In the genomic region with DNA sequence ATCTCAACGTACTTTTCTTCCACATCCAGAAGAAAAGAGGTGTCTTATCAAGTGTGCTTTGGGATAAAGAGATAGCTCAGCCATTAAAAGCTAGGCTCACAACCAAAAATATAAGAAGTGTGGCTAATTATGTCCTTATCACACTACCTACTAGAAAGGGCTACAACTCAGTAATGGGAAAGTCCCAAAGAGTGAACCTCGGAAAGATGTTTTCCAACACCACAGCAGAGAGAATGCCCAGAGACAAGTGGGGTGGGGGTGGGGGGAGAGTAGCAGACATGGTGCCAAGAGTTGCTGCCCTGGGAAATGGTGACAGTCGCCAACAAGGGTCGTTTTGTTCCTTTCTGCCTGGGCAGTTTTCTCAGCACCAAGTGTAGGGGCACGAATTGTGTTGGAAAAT, we compare ENCODE assay signal across 21 mouse cellular contexts. TPM values are rescaled to one million over a fixed set of nuclear protein-coding genes. Genes with fewer than 3 reads are reported as not detected.
DNase-seq lines count a peak whose midpoint lies in the region; ATAC-seq lines count a peak whose summit lies in the region.
"Had no signal": no experiment of that assay in that cellular context is flagged by ENCODE, and none has a peak within 500 bp of the region (broad histone marks: within the 10 kb centered on the region; RNA-seq: fewer than 3 reads in every experiment).

No protein-coding gene starts in this region.

- no peak overlapping the region for H3K4me2 ChIP-seq in kidney, embryonic 14.5 days (replicated peaks; ENCODE audit: low read depth, low read length)
- H3K4me2 ChIP-seq: forebrain, embryonic 13.5 days; heart, embryonic 11.5 days; hindbrain, embryonic 12.5 days; hindbrain, embryonic 15.5 days had no signal

- H3K9me3 ChIP-seq in kidney, embryonic 14.5 days (ENCODE audit: control insufficient read depth, low read length) = no peaks in the 10 kb centered on the region
- no peaks in the 10 kb centered on the region for H3K9me3 ChIP-seq in limb, embryonic 10.5 days (replicated peaks)
- H3K9me3 ChIP-seq: forebrain, embryonic 10.5 days; forebrain, embryonic 13.5 days; hindbrain, embryonic 12.5 days; hindbrain, embryonic 15.5 days had no signal

- H3K36me3 ChIP-seq in kidney, embryonic 14.5 days (ENCODE audit: control insufficient read depth, insufficient read depth, low read length) = no peaks in the 10 kb centered on the region
- no peaks in the 10 kb centered on the region for H3K36me3 ChIP-seq in limb, embryonic 10.5 days
- H3K36me3 ChIP-seq: forebrain, embryonic 10.5 days; hindbrain, embryonic 12.5 days; hindbrain, embryonic 15.5 days had no signal

- peak; percentile 16 for DNase-seq in CD4-positive helper T cell, adult 2 months (ENCODE audit: low read depth, low spot score)
- peak; percentile 30 for DNase-seq in CD4-positive, CD25-positive, alpha-beta regulatory T cell, adult 2 months (ENCODE audit: low read depth, low spot score)
- no peak for DNase-seq in limb, embryonic 10.5 days (ENCODE audit: low spot score)
- DNase-seq in gastrocnemius, adult 18-20 months (ENCODE audit: low spot score) = no peak
- DNase-seq: adrenal gland, postnatal 10 days; cerebellum, adult 11 months; cerebellum, adult 2 months; cerebellum, adult 9-11 months; cerebellum, postnatal 36 days; gastrocnemius, adult 2 months; gastrocnemius, postnatal 14 days; heart, adult 11 months had no signal

- H3K27me3 ChIP-seq in kidney, embryonic 14.5 days (ENCODE audit: control insufficient read depth, insufficient read depth, low read length) = no peaks in the 10 kb centered on the region
- no peaks in the 10 kb centered on the region for H3K27me3 ChIP-seq in limb, embryonic 10.5 days (ENCODE audit: low read depth, poor library complexity, severe bottlenecking)
- H3K27me3 ChIP-seq: forebrain, embryonic 13.5 days; hindbrain, embryonic 12.5 days; hindbrain, embryonic 15.5 days had no signal

- peak; percentile 18 for ATAC-seq in activated CD4-positive, CD25-positive, alpha-beta regulatory T cell, adult 4 months
- no peak for ATAC-seq in kidney, embryonic 14.5 days (ENCODE audit: low FRiP score, low TSS enrichment)
- ATAC-seq: forebrain, embryonic 13.5 days; forebrain, embryonic 16.5 days; intestine, embryonic 16.5 days had no signal

- no peak overlapping the region for H3K27ac ChIP-seq in kidney, embryonic 14.5 days (ENCODE audit: low read depth, low read length)
- H3K27ac ChIP-seq in limb, embryonic 10.5 days = no peak overlapping the region
- H3K27ac ChIP-seq: forebrain, embryonic 10.5 days; forebrain, embryonic 13.5 days; gastrocnemius, adult 2 months; hindbrain, embryonic 12.5 days; hindbrain, embryonic 15.5 days had no signal

- H3K4me1 ChIP-seq in kidney, embryonic 14.5 days (ENCODE audit: control insufficient read depth, insufficient read depth, low read length) = no peaks in the 10 kb centered on the region
- H3K4me1 ChIP-seq in limb, embryonic 10.5 days = peaks cover 8% of the 10 kb centered on the region; the same call in 1 of the 2 replicates
- H3K4me1 ChIP-seq: forebrain, embryonic 13.5 days; hindbrain, embryonic 15.5 days had no signal

- no peak overlapping the region for H3K4me3 ChIP-seq in kidney, embryonic 14.5 days (ENCODE audit: low read length)
- H3K4me3 ChIP-seq in limb, embryonic 10.5 days = no peak overlapping the region
- H3K4me3 ChIP-seq: forebrain, embryonic 10.5 days; forebrain, embryonic 13.5 days; gastrocnemius, adult 2 months; hindbrain, embryonic 12.5 days; hindbrain, embryonic 15.5 days had no signal

- H3K9ac ChIP-seq in kidney, embryonic 14.5 days (ENCODE audit: low read depth, low read length) = no peak overlapping the region
- H3K9ac ChIP-seq: forebrain, embryonic 13.5 days; hindbrain, embryonic 12.5 days; hindbrain, embryonic 15.5 days had no signal

- 84% methylated on average over 5 of the region's 5 CpGs for WGBS in kidney, embryonic 14.5 days
- 86% methylated on average over 5 of the region's 5 CpGs for WGBS in limb, embryonic 10.5 days

RNA-seq across cellular contexts. Expression of a gene that starts 25.0 kb away (rescaled TPM):
- 10 to 100 TPM; 64.9 to 76.7 TPM for polyA plus RNA-seq in activated CD4-positive, CD25-positive, alpha-beta regulatory T cell, adult 4 months (2017; shearing (Covaris generic))
- 45.1 and 78.4 TPM in 2 replicates for polyA plus RNA-seq in kidney, embryonic 14.5 days (2014; fragmentation: Nextera tagmentation; extraction: Ambion mirVana)
- polyA plus RNA-seq in limb, embryonic 10.5 days (2016; fragmentation: Nextera tagmentation; extraction: Ambion mirVana) = 40.8 and 42.7 TPM in 2 replicates
- total RNA-seq in gastrocnemius, adult 18-20 months (2021) = 10 to 100 TPM; 12.7 to 22.1 TPM

Comparison
In these comparisons a context has a peak if more than half of its experiments do, and no peak if none do; other contexts are left out.
1. DNase-seq: peak in CD4-positive helper T cell, adult 2 months (single experiment) and CD4-positive, CD25-positive, alpha-beta regulatory T cell, adult 2 months (single experiment); none in limb, embryonic 10.5 days (single experiment) and gastrocnemius, adult 18-20 months (single experiment).